In genomic region chr11:55234288-55234687, GRCm38 (mm10) we compare ENCODE assay signal across 14 mouse cellular contexts.
"Had no signal": no experiment of that assay in that cellular context is flagged by ENCODE, and none has a peak within 500 bp of the region (broad histone marks: within the 10 kb centered on the region; RNA-seq: fewer than 3 reads in every experiment).

No protein-coding gene starts in this region.

- H3K27me3 ChIP-seq: liver, embryonic 15.5 days had no signal

- H3K9me3 ChIP-seq: limb, embryonic 10.5 days; liver, embryonic 15.5 days; midbrain, embryonic 10.5 days had no signal

- H3K9ac ChIP-seq: liver, embryonic 15.5 days had no signal

- H3K4me3 ChIP-seq: layer of hippocampus, adult 2 months; limb, embryonic 10.5 days; liver, embryonic 15.5 days; midbrain, embryonic 10.5 days had no signal

- DNase-seq: kidney, postnatal 4 days; lung, adult 2 months; lung, postnatal 10 days; lung, postnatal 4 days; midbrain, embryonic 14.5 days; spleen, adult 18-20 months; thymus, adult 18-20 months; thymus, postnatal 14 days had no signal

- H3K4me2 ChIP-seq: liver, embryonic 11.5 days; liver, embryonic 15.5 days had no signal

- H3K27ac ChIP-seq: kidney, postnatal 0 days; layer of hippocampus, adult 2 months; limb, embryonic 10.5 days; liver, embryonic 15.5 days; midbrain, embryonic 10.5 days had no signal

- H3K4me1 ChIP-seq: limb, embryonic 10.5 days; liver, embryonic 15.5 days; midbrain, embryonic 10.5 days had no signal
